Mouse (Mus musculus): ENCODE measurements around the gene Rbm4. TPM values are rescaled to one million over a fixed set of nuclear protein-coding genes. Genes with fewer than 3 reads are reported as not detected.

Rbm4 gene
- polyA plus RNA-seq, 1 experiment from 2014 or later, result 96.7 TPM

GRCm38 (mm10) chr19:4746611-4747010 is 47.1 kb downstream of the Rbm4 start:
- Histone ChIP-seq H3K9me3 (no peaks in the 10 kb centered on the region), H3K36me3 (replicated peaks) (peaks cover 93% of the 10 kb centered on the region), H3K27ac (no peak overlapping the region), H3K4me3 (no peak overlapping the region), H3K4me1 (no peaks in the 10 kb centered on the region), H3K27me3 (ENCODE audit: poor library complexity, severe bottlenecking) (no peaks in the 10 kb centered on the region)
- 88% methylated on average over 14 of the region's 14 CpGs for WGBS
- DNase-seq (ENCODE audit: extremely low spot score, low spot score), result no peak

- Histone ChIP-seq H3K27ac (no peak overlapping the region), H3K4me1 (no peaks in the 10 kb centered on the region), H3K36me3 (replicated peaks) (peaks cover 93% of the 10 kb centered on the region), H3K9me3 (no peaks in the 10 kb centered on the region), H3K4me3 (no peak overlapping the region), H3K27me3 (ENCODE audit: poor library complexity, severe bottlenecking) (no peaks in the 10 kb centered on the region)
- WGBS, result 96% methylated on average over 10 of the region's 10 CpGs
- no peak for DNase-seq (ENCODE audit: extremely low spot score, low spot score)
Measured at GRCm38 (mm10) chr19:4745681-4746080, 48.0 kb downstream of the Rbm4 start.

- no peak for DNase-seq (ENCODE audit: extremely low spot score, low spot score)
- no peaks in the 10 kb centered on the region for H3K4me1 ChIP-seq
- H3K36me3 ChIP-seq (replicated peaks), result peaks cover 93% of the 10 kb centered on the region
- no peak overlapping the region for H3K4me3 ChIP-seq
- no peaks in the 10 kb centered on the region for H3K9me3 ChIP-seq
- H3K27ac ChIP-seq, result no peak overlapping the region
- 90% methylated on average over 9 of the region's 9 CpGs for WGBS
- no peaks in the 10 kb centered on the region for H3K27me3 ChIP-seq (ENCODE audit: poor library complexity, severe bottlenecking)
Measured at GRCm38 (mm10) chr19:4745057-4745456, 48.6 kb downstream of the Rbm4 start.

- Histone ChIP-seq H3K36me3 (replicated peaks) (peaks cover 93% of the 10 kb centered on the region), H3K27ac (no peak overlapping the region), H3K9me3 (no peaks in the 10 kb centered on the region), H3K27me3 (ENCODE audit: poor library complexity, severe bottlenecking) (no peaks in the 10 kb centered on the region), H3K4me3 (no peak overlapping the region), H3K4me1 (no peaks in the 10 kb centered on the region)
- no peak for DNase-seq (ENCODE audit: extremely low spot score, low spot score)
- 86% methylated on average over 14 of the region's 14 CpGs for WGBS
Measured at GRCm38 (mm10) chr19:4744026-4744425, 49.7 kb downstream of the Rbm4 start.

- no peaks in the 10 kb centered on the region for H3K27me3 ChIP-seq (ENCODE audit: poor library complexity, severe bottlenecking)
- H3K4me1 ChIP-seq, result no peaks in the 10 kb centered on the region
- H3K27ac ChIP-seq, result no peak overlapping the region
- no peak overlapping the region for H3K4me3 ChIP-seq
- peaks cover 93% of the 10 kb centered on the region for H3K36me3 ChIP-seq (replicated peaks)
- no peaks in the 10 kb centered on the region for H3K9me3 ChIP-seq
- 43% methylated on average over 5 of the region's 5 CpGs for WGBS
- no peak for DNase-seq (ENCODE audit: extremely low spot score, low spot score)
Measured at GRCm38 (mm10) chr19:4743524-4743923, 50.2 kb downstream of the Rbm4 start.

- WGBS, result 95% methylated on average over 6 of the region's 6 CpGs
- no peak for DNase-seq (ENCODE audit: extremely low spot score, low spot score)
- no peaks in the 10 kb centered on the region for H3K9me3 ChIP-seq
- H3K4me1 ChIP-seq, result no peaks in the 10 kb centered on the region
- H3K27ac ChIP-seq, result no peak overlapping the region
- no peaks in the 10 kb centered on the region for H3K27me3 ChIP-seq (ENCODE audit: poor library complexity, severe bottlenecking)
- H3K4me3 ChIP-seq, result no peak overlapping the region
- H3K36me3 ChIP-seq (replicated peaks), result peaks cover 93% of the 10 kb centered on the region
Measured at GRCm38 (mm10) chr19:4742229-4742628, 51.5 kb downstream of the Rbm4 start.

GRCm38 (mm10) chr19:4741482-4741881 is 52.2 kb downstream of the Rbm4 start:
- Histone ChIP-seq H3K4me1 (no peaks in the 10 kb centered on the region), H3K4me3 (no peak overlapping the region), H3K9me3 (no peaks in the 10 kb centered on the region), H3K27ac (no peak overlapping the region), H3K27me3 (ENCODE audit: poor library complexity, severe bottlenecking) (no peaks in the 10 kb centered on the region), H3K36me3 (replicated peaks) (peaks cover 93% of the 10 kb centered on the region)
- DNase-seq (ENCODE audit: extremely low spot score, low spot score), result no peak
- WGBS, result 84% methylated on average over 10 of the region's 10 CpGs

GRCm38 (mm10) chr19:4739762-4740161 is 53.9 kb downstream of the Rbm4 start:
- H3K27ac ChIP-seq, result no peak overlapping the region
- 94% methylated on average over 5 of the region's 5 CpGs for WGBS
- H3K36me3 ChIP-seq (replicated peaks), result peaks cover 89% of the 10 kb centered on the region
- H3K4me1 ChIP-seq, result no peaks in the 10 kb centered on the region
- no peak overlapping the region for H3K4me3 ChIP-seq
- H3K27me3 ChIP-seq (ENCODE audit: poor library complexity, severe bottlenecking), result no peaks in the 10 kb centered on the region
- H3K9me3 ChIP-seq, result no peaks in the 10 kb centered on the region
- no peak for DNase-seq (ENCODE audit: extremely low spot score, low spot score)

- H3K36me3 ChIP-seq (replicated peaks), result peaks cover 89% of the 10 kb centered on the region
- no peak overlapping the region for H3K27ac ChIP-seq
- no peak for DNase-seq (ENCODE audit: extremely low spot score, low spot score)
- no peak overlapping the region for H3K4me3 ChIP-seq
- no peaks in the 10 kb centered on the region for H3K4me1 ChIP-seq
- H3K27me3 ChIP-seq (ENCODE audit: poor library complexity, severe bottlenecking), result no peaks in the 10 kb centered on the region
- H3K9me3 ChIP-seq, result no peaks in the 10 kb centered on the region
- 93% methylated on average over 11 of the region's 11 CpGs for WGBS
Measured at GRCm38 (mm10) chr19:4739053-4739452, 54.6 kb downstream of the Rbm4 start.

- WGBS, result 92% methylated on average over 13 of the region's 13 CpGs
- H3K27me3 ChIP-seq (ENCODE audit: poor library complexity, severe bottlenecking), result no peaks in the 10 kb centered on the region
- no peak overlapping the region for H3K27ac ChIP-seq
- H3K4me1 ChIP-seq, result no peaks in the 10 kb centered on the region
- H3K9me3 ChIP-seq, result no peaks in the 10 kb centered on the region
- no peak for DNase-seq (ENCODE audit: extremely low spot score, low spot score)
- H3K36me3 ChIP-seq (replicated peaks), result peaks cover 95% of the 10 kb centered on the region
- H3K4me3 ChIP-seq, result no peak overlapping the region
Measured at GRCm38 (mm10) chr19:4737866-4738265, 55.8 kb downstream of the Rbm4 start.

Other genes starting within 250 kb of the Rbm4 start
- gene Lrfn4, start 178.2 kb downstream of the Rbm4 start, polyA plus RNA-seq (2016; fragmentation: Nextera tagmentation; extraction: Ambion mirVana), result 5.0 and 5.7 TPM in 2 replicates
- gene Rce1, start 168.3 kb downstream of the Rbm4 start, polyA plus RNA-seq (2016; fragmentation: Nextera tagmentation; extraction: Ambion mirVana), result 84.3 and 84.9 TPM in 2 replicates
- 2.2 and 3.0 TPM in 2 replicates for gene Gm960, start 95.2 kb downstream of the Rbm4 start, polyA plus RNA-seq (2016; fragmentation: Nextera tagmentation; extraction: Ambion mirVana)
- gene Sptbn2, start 82.7 kb downstream of the Rbm4 start, polyA plus RNA-seq (2016; fragmentation: Nextera tagmentation; extraction: Ambion mirVana), result 6.6 and 8.3 TPM in 2 replicates
- gene Rbm4b, start 37.4 kb downstream of the Rbm4 start, polyA plus RNA-seq (2016; fragmentation: Nextera tagmentation; extraction: Ambion mirVana), result 104 and 106 TPM in 2 replicates
- 34.4 and 35.7 TPM in 2 replicates for gene Gm21992, start 17.7 kb upstream of the Rbm4 start, polyA plus RNA-seq (2016; fragmentation: Nextera tagmentation; extraction: Ambion mirVana)
- 137 and 140 TPM in 2 replicates for gene Rbm14, start 17.7 kb upstream of the Rbm4 start, polyA plus RNA-seq (2016; fragmentation: Nextera tagmentation; extraction: Ambion mirVana)
- 40.5 and 47.2 TPM in 2 replicates for gene Ccs, start 45.4 kb upstream of the Rbm4 start, polyA plus RNA-seq (2016; fragmentation: Nextera tagmentation; extraction: Ambion mirVana)
- gene Ccdc87, start 45.5 kb upstream of the Rbm4 start, polyA plus RNA-seq (2016; fragmentation: Nextera tagmentation; extraction: Ambion mirVana), result 0.18 TPM in 1 of 2 replicates, not detected in the other
- gene Ctsf, start 61.2 kb upstream of the Rbm4 start, polyA plus RNA-seq (2016; fragmentation: Nextera tagmentation; extraction: Ambion mirVana), result 21.4 and 25.5 TPM in 2 replicates
- 2.0 and 2.2 TPM in 2 replicates for gene Actn3, start 84.0 kb upstream of the Rbm4 start, polyA plus RNA-seq (2016; fragmentation: Nextera tagmentation; extraction: Ambion mirVana)
- gene Zdhhc24, start 84.8 kb upstream of the Rbm4 start, polyA plus RNA-seq (2016; fragmentation: Nextera tagmentation; extraction: Ambion mirVana), result 11.5 and 13.2 TPM in 2 replicates
- 8.7 and 9.8 TPM in 2 replicates for gene Bbs1, start 112.7 kb upstream of the Rbm4 start, polyA plus RNA-seq (2016; fragmentation: Nextera tagmentation; extraction: Ambion mirVana)
- 193 and 199 TPM in 2 replicates for gene Dpp3, start 134.4 kb upstream of the Rbm4 start, polyA plus RNA-seq (2016; fragmentation: Nextera tagmentation; extraction: Ambion mirVana)
- 1.4 and 1.7 TPM in 2 replicates for gene Peli3, start 149.2 kb upstream of the Rbm4 start, polyA plus RNA-seq (2016; fragmentation: Nextera tagmentation; extraction: Ambion mirVana)
- 153 and 161 TPM in 2 replicates for gene Mrpl11, start 168.2 kb upstream of the Rbm4 start, polyA plus RNA-seq (2016; fragmentation: Nextera tagmentation; extraction: Ambion mirVana)
- not detected in 2 replicates for gene Npas4, start 196.4 kb upstream of the Rbm4 start, polyA plus RNA-seq (2016; fragmentation: Nextera tagmentation; extraction: Ambion mirVana)
- gene Slc29a2, start 230.0 kb upstream of the Rbm4 start, polyA plus RNA-seq (2016; fragmentation: Nextera tagmentation; extraction: Ambion mirVana), result 9.3 and 10.1 TPM in 2 replicates
- 36.2 and 38.4 TPM in 2 replicates for gene B4gat1, start 244.9 kb upstream of the Rbm4 start, polyA plus RNA-seq (2016; fragmentation: Nextera tagmentation; extraction: Ambion mirVana)
- 2.8 and 3.6 TPM in 2 replicates for gene AC124502.3, start 245.0 kb upstream of the Rbm4 start, polyA plus RNA-seq (2016; fragmentation: Nextera tagmentation; extraction: Ambion mirVana)
- 83.0 and 84.2 TPM in 2 replicates for gene Brms1, start 247.5 kb upstream of the Rbm4 start, polyA plus RNA-seq (2016; fragmentation: Nextera tagmentation; extraction: Ambion mirVana)

Data from forebrain, embryonic 10.5 days (tissue).